Mouse (Mus musculus) hematopoietic stem cell, adult 5-6 weeks (primary cell): ENCODE measurements around the gene Ddx1. TPM values are rescaled to one million over a fixed set of nuclear protein-coding genes. Genes with fewer than 3 reads are reported as not detected.

Source experiments
- ATAC-seq, 2 experiments: fragments of 125-278 bp in 1 of 2; replicated peaks in 1 of 2; 2 replicates each; pipeline ENCODE4 v1.8.0; 2016 to 2017; ENCODE audit warnings: inconsistent platforms in 2 of 2, mild to moderate bottlenecking in 2 of 2, moderate number of reproducible peaks in 2 of 2, low read depth in 1 of 2, moderate TSS enrichment in 1 of 2; ENCODE audit not compliant: low FRiP score in 2 of 2, poor library complexity in 2 of 2, severe bottlenecking in 2 of 2, insufficient read depth in 1 of 2, low TSS enrichment in 1 of 2
- total RNA-seq: library from RNA; stranded (forward); fragments of 172-1452, 232-1000 nt; gene quantifications from 2 replicates; pipeline ENCODE4 v1.2.3, GENCODE M21; 2017

Ddx1 gene
- total RNA-seq, 1 experiment from 2014 or later = 217 TPM

DNA sequence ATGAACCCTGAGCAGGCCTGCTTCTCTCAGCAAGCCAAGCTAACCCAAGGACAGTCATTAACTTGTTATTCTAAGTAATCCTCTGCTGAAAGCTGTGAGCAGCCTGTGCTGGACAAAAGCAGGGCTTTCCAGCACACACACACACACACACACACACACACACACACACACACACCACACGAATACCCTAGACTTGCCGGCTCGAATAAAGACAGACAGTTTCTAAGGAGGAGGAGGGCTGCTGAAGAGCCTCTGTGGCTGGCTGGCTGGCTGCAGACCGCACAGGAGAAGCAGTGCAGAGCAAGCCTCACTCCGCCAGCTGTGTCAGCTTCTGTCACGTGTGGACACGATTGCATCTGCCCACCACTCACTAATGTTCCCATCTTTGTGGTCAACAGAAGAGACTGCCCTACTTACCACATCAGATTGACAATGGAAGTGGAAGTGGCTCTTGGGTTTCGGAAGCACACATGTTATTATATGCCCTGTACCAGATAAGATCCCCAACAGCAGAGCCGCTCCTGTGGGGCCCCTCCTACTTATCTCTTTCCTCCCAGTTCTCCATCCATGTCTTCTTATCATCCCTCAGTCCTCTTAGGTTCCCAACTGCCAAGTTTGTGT is 68.2 kb downstream of the Ddx1 start:
- ATAC-seq = peak; percentile 38 to 67

DNA sequence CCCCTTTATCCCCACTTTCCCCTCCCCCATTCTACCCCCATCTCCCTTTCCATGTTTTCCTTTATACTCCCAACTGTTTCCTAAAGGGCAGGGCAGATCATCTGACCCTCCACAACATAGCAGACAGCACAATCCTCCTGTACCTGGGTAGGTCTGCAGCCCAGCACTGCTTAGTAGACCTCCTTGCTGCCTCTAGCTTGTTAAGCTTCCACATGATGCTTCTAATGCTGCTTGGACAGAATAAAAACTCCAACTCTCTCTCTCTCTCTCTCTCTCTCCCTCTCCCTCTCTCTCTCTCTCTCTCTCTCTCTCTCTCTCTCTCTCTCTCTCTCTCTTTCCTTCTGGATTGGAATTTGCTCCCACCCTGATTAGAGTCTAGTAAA is 68.7 kb downstream of the Ddx1 start:
- no peak for ATAC-seq

DNA sequence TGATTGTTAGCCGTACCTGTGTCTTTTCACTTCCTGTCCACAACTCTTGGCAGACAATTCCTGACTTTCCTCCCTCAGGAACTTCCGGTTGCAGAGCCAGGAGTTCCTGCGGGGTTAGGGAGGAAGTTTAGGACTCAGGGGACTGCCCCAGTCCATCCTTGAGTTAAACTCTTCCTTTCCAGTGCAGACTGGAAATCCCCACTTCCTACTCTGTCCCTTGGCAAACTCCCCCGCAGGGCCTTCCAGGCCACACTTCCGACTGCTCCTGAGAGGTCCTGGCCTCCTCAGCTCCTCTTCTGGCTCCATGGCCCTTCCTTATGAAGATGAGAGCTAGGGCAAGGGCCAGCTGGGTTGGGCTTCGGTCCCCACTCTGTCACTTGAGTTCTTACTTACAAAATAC is 71.4 kb downstream of the Ddx1 start:
- no peak for ATAC-seq

DNA sequence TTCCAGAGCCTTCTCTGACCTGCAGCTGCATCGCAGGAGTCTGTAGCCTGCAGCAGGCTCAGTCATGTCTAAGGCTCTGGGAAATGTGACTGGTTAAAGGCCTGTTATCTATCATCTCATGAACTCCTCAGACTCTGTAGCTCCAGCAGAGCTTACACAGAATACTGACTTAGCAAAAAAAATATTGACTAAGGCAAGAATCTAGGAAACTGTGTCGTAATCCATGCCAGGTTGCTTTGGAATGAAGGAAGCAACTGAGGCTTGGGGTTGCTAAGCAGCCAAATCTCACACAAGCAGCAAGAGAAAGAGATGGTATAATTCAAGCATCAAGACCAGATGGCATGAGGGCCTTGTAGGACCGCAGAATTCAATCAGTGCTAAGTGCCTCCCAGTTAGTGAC is 72.1 kb downstream of the Ddx1 start:
- no peak for ATAC-seq

DNA sequence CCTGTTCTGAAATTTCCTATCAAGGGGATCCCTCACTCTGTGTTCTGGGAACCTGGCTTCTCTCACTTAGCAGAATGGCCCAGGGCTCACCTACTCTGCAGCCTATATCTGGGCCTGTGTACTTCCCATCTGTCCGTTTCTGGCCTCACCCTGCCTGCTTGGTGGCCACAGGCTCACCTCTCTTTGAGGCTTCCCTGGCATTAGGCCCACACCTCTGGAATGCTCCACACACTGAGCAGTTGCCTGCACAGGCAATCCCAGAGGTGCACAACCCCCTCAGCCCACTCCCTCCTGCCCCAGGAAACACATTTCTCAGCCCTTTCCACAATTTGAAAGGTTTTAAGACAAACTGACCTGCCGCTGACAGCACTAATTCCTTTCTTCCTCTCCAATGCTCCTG is 72.9 kb downstream of the Ddx1 start:
- ATAC-seq = no peak

DNA sequence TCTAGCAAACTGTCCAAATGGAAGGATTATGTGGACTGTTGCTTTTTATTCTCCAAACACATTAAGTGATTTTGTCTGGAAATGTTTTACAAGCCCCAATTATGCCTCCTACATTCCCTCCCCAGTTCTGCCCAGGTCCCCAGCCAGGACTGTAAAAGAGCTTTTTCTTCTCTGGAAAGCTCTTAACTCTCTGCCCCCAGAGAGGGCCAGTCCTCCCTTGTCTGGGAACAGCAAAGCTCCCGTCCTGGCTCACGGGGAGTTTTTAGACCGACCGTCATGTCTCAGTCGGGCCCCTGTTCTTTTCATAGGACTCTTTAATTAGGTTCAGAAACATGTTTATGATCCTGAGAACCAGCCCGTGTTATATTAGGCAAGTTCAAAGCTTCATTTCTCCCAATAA is 75.0 kb downstream of the Ddx1 start:
- ATAC-seq = no peak

DNA sequence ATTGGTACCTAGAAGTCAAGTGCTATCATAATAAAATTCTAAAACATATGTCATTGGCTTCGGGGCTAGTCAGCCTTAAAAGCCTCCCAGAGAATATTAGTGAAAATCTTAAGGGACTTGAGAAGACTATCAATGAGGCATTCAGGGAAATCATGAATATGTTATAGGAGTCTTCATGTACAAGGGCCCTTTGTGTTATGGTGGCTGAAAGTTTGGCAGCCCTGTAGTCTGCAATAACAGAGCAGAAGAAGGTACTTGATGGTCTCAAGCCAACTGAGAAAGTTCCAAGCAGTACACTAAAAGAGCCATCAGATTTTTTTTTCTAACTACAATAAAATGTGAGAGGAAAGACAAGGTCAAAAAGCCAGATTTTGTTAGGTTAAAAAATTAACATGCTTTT is 80.9 kb downstream of the Ddx1 start:
- ATAC-seq = no peak

DNA sequence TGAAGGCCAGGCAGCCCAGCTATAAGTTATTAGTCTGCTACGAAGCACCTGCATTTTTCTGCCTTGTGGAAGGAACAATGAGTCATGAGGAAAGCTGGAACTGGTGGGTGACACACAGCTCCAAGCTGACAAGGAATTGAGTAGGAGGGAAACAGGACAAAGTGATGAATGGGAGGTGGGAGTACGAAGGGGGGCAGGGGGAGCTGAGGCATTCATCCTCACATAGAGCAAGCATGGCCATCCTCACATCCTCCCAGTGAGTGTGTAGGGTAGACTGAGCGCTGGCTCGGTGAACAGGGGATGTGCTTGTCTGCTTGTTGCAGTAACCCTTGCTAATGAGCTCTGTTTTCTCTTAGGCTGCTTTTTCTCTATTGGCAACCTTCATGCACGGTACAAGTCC is 81.9 kb downstream of the Ddx1 start:
- no peak for ATAC-seq

Other genes with a start within 250 kb of the Ddx1 start
- gene Nbas, start 19.9 kb upstream of the Ddx1 start, total RNA-seq = 12.4 and 18.9 TPM in 2 replicates